Mouse (Mus musculus) heart, postnatal 10 days (tissue): Measurements from ENCODE around the gene St6galnac6. TPM values are rescaled to one million over a fixed set of nuclear protein-coding genes. Genes with fewer than 3 reads are reported as not detected.
A peak's percentile ranks its signal among the peaks of the same experiment; 100 is the strongest.

Experiments used
- DNase-seq, 2 experiments: peaks; one replicate each; pipeline ENCODE4 v3.0.0; 2021
- intact Hi-C: fragments of 180-260 bp; cut with DNase I; formaldehyde crosslinking; loops from one replicate; pipeline ENCODE4 v1.15.1; 2025
- total RNA-seq, 2 experiments: library from RNA; stranded (reverse); gene quantifications; 2 replicates each; pipeline ENCODE4 v1.2.3; 2021

Gene St6galnac6
- total RNA-seq, 2 experiments from 2014 or later = 87.9 to 103 TPM

DNA sequence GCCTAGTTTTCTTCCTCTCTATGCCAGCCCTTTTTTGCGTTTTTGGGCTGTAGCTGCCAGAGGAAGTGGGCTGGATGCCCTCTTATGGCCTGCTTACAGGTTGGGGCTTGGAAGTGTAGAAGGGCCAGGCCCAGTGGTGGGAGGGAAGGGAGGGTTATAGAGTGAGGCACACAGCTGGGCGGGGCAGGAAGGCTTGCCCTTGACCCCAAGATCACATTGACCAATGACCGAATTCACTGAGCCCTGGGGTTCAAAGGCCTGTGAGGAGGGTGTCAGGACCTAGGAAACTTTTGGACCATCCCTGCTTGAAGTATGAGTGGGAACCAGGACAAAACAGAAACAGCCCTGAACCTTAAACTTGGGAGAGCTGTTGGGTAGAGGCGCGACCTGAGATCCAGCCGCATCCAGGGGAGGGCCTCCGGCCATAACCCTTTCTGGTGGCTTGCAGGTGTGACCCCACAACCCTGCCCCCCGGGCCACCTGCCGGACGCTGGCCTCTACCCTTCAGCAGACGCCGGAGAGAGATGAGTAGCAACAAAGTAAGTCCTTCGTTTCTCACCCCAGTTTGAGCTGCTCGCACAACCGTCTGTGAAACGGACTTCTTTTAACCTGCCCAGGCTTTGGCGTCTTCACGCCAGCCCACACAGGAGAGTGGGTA, 9.4 kb downstream of the St6galnac6 start:
- intact Hi-C loops = loop anchor here (5.0 kb wide), 1 partner anchor 37 kb away; the partner anchor contains the start of genes Dpm2 and Pip5kl1
- no peak for DNase-seq

- peak; percentile 75 to 79 for DNase-seq
- intact Hi-C loops = no loop called here
These were observed 11.2 kb downstream of the St6galnac6 start for GRCm38 (mm10) chr2:32610610-32611229.

- intact Hi-C loops = no loop called here
- no peak for DNase-seq
These were observed 12.8 kb downstream of the St6galnac6 start for GRCm38 (mm10) chr2:32612274-32612673.

GRCm38 (mm10) chr2:32617109-32617508, 17.6 kb downstream of the St6galnac6 start:
- no peak for DNase-seq
- intact Hi-C loops = loop anchor here (5.0 kb wide), 1 partner anchor 35 kb away; no protein-coding TSS in a partner anchor

GRCm38 (mm10) chr2:32617601-32618000, 18.1 kb downstream of the St6galnac6 start:
- DNase-seq = no peak
- intact Hi-C loops = loop anchor here (5.0 kb wide), 1 partner anchor 35 kb away; no protein-coding TSS in a partner anchor

GRCm38 (mm10) chr2:32618051-32618450, 18.5 kb downstream of the St6galnac6 start:
- no peak for DNase-seq
- intact Hi-C loops = loop anchor here (5.0 kb wide), 1 partner anchor 36 kb away; no protein-coding TSS in a partner anchor

GRCm38 (mm10) chr2:32620682-32621516, 21.4 kb downstream of the St6galnac6 start:
- DNase-seq = peak; percentile 89 to 91
- intact Hi-C loops = no loop called here

GRCm38 (mm10) chr2:32621517-32621859, 22.0 kb downstream of the St6galnac6 start, which contains the start of gene Ak1:
TSS of gene Ak1 (plus strand) at chr2:32621758.
- no peak for DNase-seq
- intact Hi-C loops = no loop called here

GRCm38 (mm10) chr2:32624111-32624748, 24.7 kb downstream of the St6galnac6 start:
- intact Hi-C loops = no loop called here
- no peak for DNase-seq

DNA sequence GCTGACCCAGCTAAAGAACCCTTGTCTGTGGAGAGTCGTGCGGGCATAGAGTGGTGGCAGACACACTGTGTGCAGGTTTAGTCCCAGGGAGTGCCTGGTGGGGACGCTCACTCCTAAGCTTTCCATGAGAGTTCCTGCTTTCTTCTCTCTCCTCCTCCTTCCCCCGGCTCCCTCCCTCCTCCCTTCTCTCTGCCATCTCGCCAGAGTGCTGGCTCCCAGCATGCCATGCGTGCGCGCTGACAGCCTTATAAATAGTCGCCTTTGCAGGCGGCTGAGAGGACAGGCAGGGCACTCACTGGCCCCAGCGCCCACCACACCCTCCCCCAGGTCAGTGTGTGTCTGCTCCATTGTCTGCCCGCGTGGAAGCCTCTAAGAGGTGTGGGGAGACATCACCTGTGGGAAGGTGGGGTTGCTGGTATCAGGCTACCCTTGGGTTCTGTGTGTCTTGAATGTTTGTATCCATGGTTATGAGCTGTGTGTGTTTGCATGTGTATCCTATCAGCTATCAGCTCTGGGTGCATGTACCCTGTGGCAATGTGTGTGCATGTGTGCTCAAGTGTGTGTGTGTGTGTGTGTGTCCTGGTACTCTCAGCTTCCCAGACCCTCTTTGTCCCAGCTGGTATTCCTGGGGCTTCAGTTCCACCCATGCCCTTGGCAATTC, 25.8 kb downstream of the St6galnac6 start:
- intact Hi-C loops = no loop called here
- DNase-seq = peak; percentile 87 to 89

DNA sequence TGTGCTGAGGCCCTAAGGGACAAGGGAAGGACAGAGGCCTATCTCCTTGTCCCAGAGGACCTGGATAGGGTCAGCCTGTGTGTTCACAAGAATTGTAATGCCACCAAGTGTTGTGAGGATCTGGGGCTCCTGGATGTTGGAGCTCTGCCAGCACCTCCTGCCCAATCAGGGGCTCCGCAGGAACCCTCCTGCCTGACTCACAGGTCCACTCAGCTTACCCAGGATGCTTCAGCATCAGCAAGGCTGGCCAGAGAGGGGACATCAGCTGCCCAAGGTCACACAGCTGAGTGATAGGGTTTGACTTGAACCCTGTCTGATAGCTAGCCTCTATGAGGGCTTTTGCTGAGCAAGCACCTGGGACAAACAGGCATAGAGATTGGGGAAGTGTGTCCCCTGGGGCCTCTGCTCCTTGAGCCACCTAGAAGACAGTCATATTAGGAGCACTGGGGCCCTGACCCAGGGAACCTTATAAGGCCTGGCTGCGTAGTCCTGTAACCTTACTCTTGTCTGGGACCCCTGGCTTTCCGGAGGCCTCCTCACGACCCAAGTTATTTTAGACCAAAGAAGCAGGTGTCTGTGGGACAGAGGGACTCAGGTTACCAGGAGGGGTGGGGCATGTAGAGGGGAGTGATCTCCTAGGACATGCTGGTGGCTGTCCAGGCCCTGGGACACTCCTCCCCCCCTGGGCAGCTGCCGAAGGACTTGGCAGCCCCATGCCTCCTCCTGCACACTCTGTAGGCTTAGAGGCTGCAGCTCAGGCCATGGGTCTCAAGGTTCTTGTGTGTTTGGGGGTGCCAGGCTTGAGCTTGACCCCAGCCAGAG, 26.6 kb downstream of the St6galnac6 start:
- peak; percentile 87 for DNase-seq
- intact Hi-C loops = no loop called here

- intact Hi-C loops = no loop called here
- DNase-seq = peak in 1 of 2 experiments; percentile 35
These were observed 27.9 kb downstream of the St6galnac6 start for GRCm38 (mm10) chr2:32627266-32628043.

GRCm38 (mm10) chr2:32628044-32628550, 28.6 kb downstream of the St6galnac6 start:
- peak in 1 of 2 experiments; percentile 46 for DNase-seq
- intact Hi-C loops = no loop called here

DNA sequence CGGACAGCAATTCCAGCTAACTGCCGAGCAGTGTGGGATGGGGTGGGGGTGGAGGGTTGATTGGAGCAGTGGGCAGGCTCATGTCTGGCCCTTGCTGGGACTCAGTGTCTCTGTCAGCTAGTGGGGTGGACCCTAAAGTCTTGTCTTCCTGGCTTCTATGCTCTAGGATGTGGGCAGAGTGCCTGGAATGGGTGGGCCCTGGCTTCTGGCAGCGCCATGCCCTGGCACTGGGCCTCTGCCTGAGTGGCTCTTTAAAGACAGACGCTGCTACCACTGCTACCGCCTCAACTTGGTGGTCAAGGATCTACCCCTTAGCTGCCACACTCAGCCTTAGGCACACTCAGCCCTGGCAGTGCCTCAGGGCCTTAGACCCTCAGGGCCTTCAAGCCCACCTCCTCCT, 29.2 kb downstream of the St6galnac6 start:
- peak; percentile 92 to 94 for DNase-seq
- intact Hi-C loops = no loop called here

DNA sequence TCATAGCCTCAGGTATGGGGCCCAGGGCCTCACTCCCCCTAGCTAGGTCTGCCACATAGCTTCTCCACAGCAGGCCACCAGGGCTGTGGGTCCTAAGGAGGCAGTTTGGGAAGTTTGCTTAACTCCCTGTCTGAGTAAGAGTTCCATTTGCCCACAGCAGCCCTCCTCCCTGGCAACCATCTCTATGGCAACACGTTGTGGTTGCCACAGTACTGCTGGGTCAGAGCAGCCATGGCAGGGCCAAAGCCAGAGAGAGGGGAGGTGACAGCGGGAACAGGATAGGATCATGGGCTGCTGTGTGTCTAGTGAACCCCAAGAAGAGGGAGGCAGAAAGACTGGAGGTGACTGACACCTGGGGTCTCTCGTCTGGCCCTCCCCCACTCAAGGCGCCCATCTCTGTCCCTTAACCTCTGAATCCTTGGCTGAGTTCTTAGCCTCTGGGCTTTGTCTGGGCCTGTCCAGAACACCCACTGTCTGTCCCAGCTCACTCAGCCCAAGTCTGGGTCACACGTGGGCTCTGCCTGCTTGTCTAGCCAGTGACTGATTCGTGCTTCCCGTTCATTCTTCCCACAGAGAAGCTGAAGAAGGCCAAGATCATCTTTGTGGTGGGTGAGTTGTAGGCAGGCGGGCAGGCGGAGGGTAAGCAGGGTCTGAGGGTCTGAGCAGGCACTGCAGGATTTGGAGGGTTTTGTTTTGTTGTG, 29.9 kb downstream of the St6galnac6 start:
- intact Hi-C loops = no loop called here
- peak in 1 of 2 experiments; percentile 69 for DNase-seq

GRCm38 (mm10) chr2:32630036-32630435, 30.5 kb downstream of the St6galnac6 start:
- no peak for DNase-seq
- intact Hi-C loops = loop anchor here (5.0 kb wide), 2 partner anchors 37 to 117 kb away; no protein-coding TSS in a partner anchor

DNA sequence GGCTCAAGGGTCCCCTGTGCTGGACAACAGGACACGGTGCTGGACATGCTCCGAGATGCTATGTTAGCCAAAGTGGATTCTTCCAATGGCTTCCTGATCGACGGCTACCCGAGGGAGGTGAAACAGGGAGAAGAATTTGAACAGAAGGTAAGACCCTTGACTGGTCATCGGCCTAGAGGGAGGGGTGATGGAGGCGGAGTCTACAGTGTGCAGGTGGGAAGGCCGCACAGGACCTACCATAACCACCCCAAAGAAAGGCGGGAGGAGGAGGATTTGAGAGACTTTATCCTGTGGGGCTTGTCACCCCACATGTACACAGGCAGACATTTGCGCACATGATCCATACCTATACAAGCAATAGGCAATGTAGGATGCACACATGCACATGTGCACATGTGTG, 31.5 kb downstream of the St6galnac6 start:
- DNase-seq = no peak
- intact Hi-C loops = loop anchor here (1.0 to 5.0 kb wide), 3 partner anchors 36 to 116 kb away; no protein-coding TSS in a partner anchor
